Mouse (Mus musculus): Measurements from ENCODE around the gene Ankrd63.
A peak's percentile ranks its signal among the peaks of the same experiment; 100 is the strongest.

DNA sequence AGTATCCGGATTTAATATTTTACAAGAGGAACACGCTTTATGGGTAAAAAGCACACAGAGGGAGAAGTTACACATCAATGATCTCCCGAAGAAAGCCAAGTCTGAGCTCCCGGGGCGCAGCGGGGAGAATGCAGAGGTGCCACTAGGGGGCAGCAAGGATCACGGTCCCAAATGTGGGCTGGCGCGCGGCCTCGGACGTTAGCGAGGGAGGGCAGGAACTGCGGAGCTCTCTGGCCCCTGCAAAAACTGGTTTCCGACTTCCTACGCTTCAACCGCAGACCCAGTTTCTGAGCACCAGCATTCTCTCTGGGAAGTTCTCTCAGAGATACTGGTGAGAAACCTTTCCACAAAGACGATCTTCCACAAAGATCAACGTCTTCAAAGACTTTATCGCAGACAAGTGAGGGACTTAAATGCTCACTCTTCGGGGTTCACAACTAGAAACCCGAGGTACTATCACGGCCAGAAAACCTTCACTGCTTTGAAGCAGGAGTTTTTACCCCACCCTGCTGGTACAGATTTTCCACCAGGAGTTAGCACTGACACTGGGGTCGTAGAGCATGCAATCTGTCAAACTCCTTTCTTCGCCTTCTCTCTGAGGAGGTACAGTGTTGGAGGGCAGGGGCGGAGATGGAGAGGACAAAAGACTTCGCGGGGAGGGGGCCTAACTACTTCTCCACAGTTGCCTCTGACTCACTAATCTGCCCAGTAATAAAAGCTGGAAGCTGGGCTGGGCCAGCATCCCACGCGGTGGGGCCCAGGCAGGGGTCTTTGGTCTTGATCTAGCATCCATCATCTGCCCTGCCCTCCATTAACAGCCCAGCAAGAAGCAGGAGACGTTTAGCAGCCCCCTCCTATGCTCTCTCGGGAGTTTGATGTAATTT lies 3.3 kb downstream of the Ankrd63 start:
- TF ChIP-seq CTCF (IDR thresholded peaks at IDR 0.05; ENCODE audit: control insufficient read depth, insufficient read depth, insufficient replicate concordance, low read depth, low read length) (peak; percentile 90), POLR2A (IDR thresholded peaks at IDR 0.05; ENCODE audit: control insufficient read depth, low read depth, low read length) (peak; percentile 20; the same call in 1 of the 2 replicates)

Measured in testis, adult 2 months (tissue).